Mouse (Mus musculus) neural tube, embryonic 15.5 days (tissue): ENCODE data around the gene March11. TPM values are rescaled to one million over a fixed set of nuclear protein-coding genes. Genes with fewer than 3 reads are reported as not detected.

Experiments
- ATAC-seq: fragments of 200-750 bp; cut with Nextera tagmentation; 2 replicates; pipeline ENCODE4 v1.8.0; 2017; ENCODE audit warnings: mild to moderate bottlenecking, moderate TSS enrichment, moderate library complexity; ENCODE audit not compliant: low FRiP score
- H3K27ac ChIP-seq: fragments of 300-500 bp; sonication (generic); replicated peaks from 2 replicates; pipeline ENCODE4 v1.5.1; 2015; ENCODE audit warnings: mild to moderate bottlenecking, inconsistent platforms
- H3K27me3 ChIP-seq: fragments of 300-500 bp; sonication (generic); replicated peaks from 2 replicates; pipeline ENCODE4 v1.6.1; 2015; ENCODE audit warnings: inconsistent platforms
- H3K36me3 ChIP-seq: fragments of 300-500 bp; sonication (generic); 2 replicates; pipeline ENCODE4 v1.6.1; 2015; ENCODE audit warnings: inconsistent platforms
- H3K4me1 ChIP-seq: fragments of 300-500 bp; sonication (generic); 2 replicates; pipeline ENCODE4 v1.6.1; 2015; ENCODE audit warnings: inconsistent platforms
- H3K4me2 ChIP-seq: fragments of 300-500 bp; sonication (generic); 2 replicates; pipeline ENCODE4 v1.6.1; 2015; ENCODE audit warnings: inconsistent platforms, mild to moderate bottlenecking, moderate library complexity
- H3K4me3 ChIP-seq: fragments of 300-500 bp; sonication (generic); replicated peaks from 2 replicates; pipeline ENCODE4 v1.5.1; 2015; ENCODE audit warnings: mild to moderate bottlenecking, inconsistent platforms
- H3K9ac ChIP-seq: fragments of 300-500 bp; sonication (generic); replicated peaks from 2 replicates; pipeline ENCODE4 v1.6.1; 2015; ENCODE audit warnings: mild to moderate bottlenecking, inconsistent platforms
- H3K9me3 ChIP-seq: fragments of 300-500 bp; sonication (generic); replicated peaks from 2 replicates; pipeline ENCODE4 v1.6.1; 2016; ENCODE audit warnings: inconsistent platforms
- WGBS: fragments of 180-500 bp; shearing (Covaris S2); methylation state at CpG from one replicate; pipeline ENCODE4 v1.1.7; 2015; ENCODE audit warnings: mixed read lengths; 5-methylcytosine and 5-hydroxymethylcytosine counted together
- polyA plus RNA-seq: library from polyadenylated mRNA; unstranded; fragments of >200 nt; fragmentation: Nextera tagmentation; extraction: Ambion mirVana; gene quantifications from 2 replicates; pipeline ENCODE4 v1.2.1, GENCODE M21; 2015

The March11 gene
- polyA plus RNA-seq, 1 experiment from 2014 or later = 12.9 TPM

DNA sequence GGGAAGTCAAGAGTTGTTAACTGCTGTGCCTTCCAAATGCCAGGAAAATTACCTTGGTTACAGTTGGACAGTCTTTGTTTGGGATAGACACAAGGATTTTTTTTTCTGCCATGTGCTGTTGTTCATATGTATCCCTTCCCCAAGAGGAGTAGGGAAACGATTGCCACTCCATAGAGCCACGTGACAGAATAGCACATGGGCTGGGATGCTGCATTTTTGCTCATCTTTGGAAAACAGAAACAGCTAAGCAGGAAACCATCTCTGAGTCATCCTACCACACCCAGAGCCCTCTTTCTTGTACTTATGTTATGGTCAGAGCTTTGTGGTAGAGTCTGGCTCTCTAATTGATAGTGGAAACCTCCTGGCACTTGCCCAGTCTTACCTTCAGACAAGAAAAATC is 65.4 kb downstream of the March11 start:
- Histone ChIP-seq H3K27ac (no peak overlapping the region), H3K4me1 (no peaks in the 10 kb centered on the region), H3K4me2 (no peak overlapping the region), H3K4me3 (no peak overlapping the region), H3K9ac (no peak overlapping the region), H3K27me3 (no peaks in the 10 kb centered on the region), H3K9me3 (no peaks in the 10 kb centered on the region), H3K36me3 (no peaks in the 10 kb centered on the region)
- WGBS = 61% methylated on average over 2 of the region's 2 CpGs
- no peak for ATAC-seq

DNA sequence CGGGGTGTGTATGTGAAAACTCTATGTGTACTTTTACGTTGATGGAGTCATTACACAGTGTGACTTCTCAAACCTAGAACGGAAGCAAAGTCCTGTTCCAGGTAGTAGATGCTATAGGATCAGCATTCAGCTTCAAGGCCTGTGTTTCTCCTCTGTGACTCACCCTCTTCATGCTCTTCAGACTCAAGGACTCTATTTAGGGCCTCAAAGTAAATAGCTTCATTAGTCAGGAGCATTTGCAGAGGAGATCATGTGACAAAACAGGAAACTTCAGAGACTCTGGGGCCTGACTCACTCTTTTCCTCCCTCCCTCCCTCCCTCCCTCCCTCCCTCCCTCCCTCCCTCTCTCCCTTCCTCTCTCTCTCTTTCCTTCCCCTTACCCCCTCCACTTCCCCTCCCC is 66.1 kb downstream of the March11 start:
- Histone ChIP-seq H3K4me3 (no peak overlapping the region), H3K27ac (no peak overlapping the region), H3K4me2 (no peak overlapping the region), H3K4me1 (no peaks in the 10 kb centered on the region), H3K9me3 (no peaks in the 10 kb centered on the region), H3K9ac (no peak overlapping the region), H3K36me3 (no peaks in the 10 kb centered on the region), H3K27me3 (no peaks in the 10 kb centered on the region)
- WGBS = 86% methylated on average over 3 of the region's 3 CpGs
- no peak for ATAC-seq

DNA sequence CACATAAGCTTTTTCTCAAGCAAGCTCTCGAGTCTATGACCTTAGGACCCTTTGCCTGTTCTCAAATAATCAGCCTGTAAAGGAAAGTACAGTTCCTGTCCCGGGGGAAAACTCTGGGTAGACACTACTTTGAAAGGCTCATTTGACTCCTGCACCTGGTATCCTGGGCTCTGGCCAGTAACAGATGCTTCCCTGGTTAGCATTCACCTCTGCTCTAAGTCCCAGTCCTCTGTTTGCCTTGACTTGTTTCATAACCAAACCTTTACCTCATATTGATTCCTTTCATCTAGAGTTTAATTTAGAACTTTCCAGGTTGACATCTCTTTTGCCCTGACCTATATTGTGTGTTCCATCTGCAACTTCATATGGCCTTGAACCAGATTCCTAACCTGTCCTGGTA is 68.5 kb downstream of the March11 start:
- 72% methylated on average over 2 of the region's 2 CpGs for WGBS
- Histone ChIP-seq H3K4me2 (no peak overlapping the region), H3K4me3 (no peak overlapping the region), H3K9me3 (no peaks in the 10 kb centered on the region), H3K27me3 (no peaks in the 10 kb centered on the region), H3K36me3 (no peaks in the 10 kb centered on the region), H3K27ac (no peak overlapping the region), H3K4me1 (no peaks in the 10 kb centered on the region), H3K9ac (no peak overlapping the region)
- no peak for ATAC-seq

GRCm38 (mm10) chr15:26378879-26379278 is 70.0 kb downstream of the March11 start:
- Histone ChIP-seq H3K36me3 (no peaks in the 10 kb centered on the region), H3K9ac (no peak overlapping the region), H3K27ac (no peak overlapping the region), H3K27me3 (no peaks in the 10 kb centered on the region), H3K4me1 (no peaks in the 10 kb centered on the region), H3K4me3 (no peak overlapping the region), H3K4me2 (no peak overlapping the region), H3K9me3 (no peaks in the 10 kb centered on the region)
- ATAC-seq = no peak
- 91% methylated on average over 4 of the region's 4 CpGs for WGBS

GRCm38 (mm10) chr15:26379831-26380230 is 71.0 kb downstream of the March11 start:
- H3K9ac ChIP-seq = no peak overlapping the region
- WGBS = 77% methylated on average over 3 of the region's 3 CpGs
- H3K4me2 ChIP-seq = no peak overlapping the region
- no peaks in the 10 kb centered on the region for H3K9me3 ChIP-seq
- H3K27me3 ChIP-seq = no peaks in the 10 kb centered on the region
- no peaks in the 10 kb centered on the region for H3K4me1 ChIP-seq
- H3K4me3 ChIP-seq = no peak overlapping the region
- H3K27ac ChIP-seq = no peak overlapping the region
- ATAC-seq = no peak
- H3K36me3 ChIP-seq = no peaks in the 10 kb centered on the region

GRCm38 (mm10) chr15:26380844-26381243 is 72.0 kb downstream of the March11 start:
- 86% methylated on average over 1 of the region's 1 CpGs for WGBS

GRCm38 (mm10) chr15:26390001-26390400 is 81.2 kb downstream of the March11 start:
- Histone ChIP-seq H3K9ac (no peak overlapping the region), H3K4me3 (no peak overlapping the region), H3K4me2 (no peak overlapping the region), H3K27ac (no peak overlapping the region), H3K36me3 (no peaks in the 10 kb centered on the region), H3K9me3 (no peaks in the 10 kb centered on the region), H3K27me3 (no peaks in the 10 kb centered on the region), H3K4me1 (no peaks in the 10 kb centered on the region)
- no peak for ATAC-seq
- 65% methylated on average over 9 of the region's 9 CpGs for WGBS

More at GRCm38 (mm10) chr15:26380844-26381243, 72.0 kb downstream of the March11 start:
- no peak for ATAC-seq
- no peak overlapping the region for H3K4me3 ChIP-seq
- no peaks in the 10 kb centered on the region for H3K4me1 ChIP-seq
- no peaks in the 10 kb centered on the region for H3K27me3 ChIP-seq
- H3K9ac ChIP-seq = no peak overlapping the region
- H3K9me3 ChIP-seq = no peaks in the 10 kb centered on the region
- H3K27ac ChIP-seq = no peak overlapping the region
- no peaks in the 10 kb centered on the region for H3K36me3 ChIP-seq
- no peak overlapping the region for H3K4me2 ChIP-seq

DNA sequence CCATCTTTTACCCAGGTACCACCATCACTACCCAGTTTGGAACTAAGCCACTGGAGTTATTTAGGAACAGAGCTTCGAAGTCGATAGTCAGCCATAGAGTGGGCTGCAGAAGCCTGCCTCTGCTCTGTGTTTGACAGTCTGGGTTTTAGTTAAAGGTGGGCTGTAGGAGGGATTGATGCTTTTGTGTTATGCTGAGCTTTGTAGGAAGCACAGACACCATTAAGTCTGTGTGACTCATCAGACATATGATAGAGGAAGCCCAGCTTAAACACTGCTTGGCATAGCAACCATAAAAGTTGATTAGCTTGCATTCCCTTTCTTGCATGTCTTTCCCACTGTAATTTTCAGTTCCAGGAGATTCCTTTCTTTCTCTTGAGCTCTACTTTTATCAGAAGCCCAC is 87.7 kb downstream of the March11 start:
- no peaks in the 10 kb centered on the region for H3K27me3 ChIP-seq
- H3K4me2 ChIP-seq = no peak overlapping the region
- no peak for ATAC-seq
- WGBS = 91% methylated on average over 2 of the region's 2 CpGs
- H3K9me3 ChIP-seq = no peaks in the 10 kb centered on the region
- no peak overlapping the region for H3K27ac ChIP-seq
- H3K4me3 ChIP-seq = no peak overlapping the region
- no peaks in the 10 kb centered on the region for H3K4me1 ChIP-seq
- no peaks in the 10 kb centered on the region for H3K36me3 ChIP-seq
- H3K9ac ChIP-seq = no peak overlapping the region

- 90% methylated on average over 3 of the region's 3 CpGs for WGBS
- Histone ChIP-seq H3K4me1 (no peaks in the 10 kb centered on the region), H3K27me3 (no peaks in the 10 kb centered on the region)
These were observed 116.4 kb downstream of the March11 start for GRCm38 (mm10) chr15:26425284-26425683.

GRCm38 (mm10) chr15:26426231-26426630 is 117.4 kb downstream of the March11 start:
- no peaks in the 10 kb centered on the region for H3K4me1 ChIP-seq
- no peaks in the 10 kb centered on the region for H3K36me3 ChIP-seq
- no peaks in the 10 kb centered on the region for H3K9me3 ChIP-seq
- H3K27ac ChIP-seq = no peak overlapping the region
- no peak overlapping the region for H3K4me2 ChIP-seq
- no peak overlapping the region for H3K4me3 ChIP-seq
- no peak overlapping the region for H3K9ac ChIP-seq
- H3K27me3 ChIP-seq = no peaks in the 10 kb centered on the region
- ATAC-seq = no peak

More at GRCm38 (mm10) chr15:26425284-26425683, 116.4 kb downstream of the March11 start:
- Histone ChIP-seq H3K4me2 (no peak overlapping the region), H3K27ac (no peak overlapping the region), H3K9ac (no peak overlapping the region), H3K9me3 (no peaks in the 10 kb centered on the region), H3K4me3 (no peak overlapping the region), H3K36me3 (no peaks in the 10 kb centered on the region)
- no peak for ATAC-seq

GRCm38 (mm10) chr15:26430565-26430964 is 121.7 kb downstream of the March11 start:
- ATAC-seq = no peak

GRCm38 (mm10) chr15:26432676-26433075 is 123.8 kb downstream of the March11 start:
- no peaks in the 10 kb centered on the region for H3K36me3 ChIP-seq

More at GRCm38 (mm10) chr15:26430565-26430964, 121.7 kb downstream of the March11 start:
- Histone ChIP-seq H3K27me3 (no peaks in the 10 kb centered on the region), H3K27ac (no peak overlapping the region), H3K4me2 (no peak overlapping the region), H3K9me3 (no peaks in the 10 kb centered on the region), H3K36me3 (no peaks in the 10 kb centered on the region), H3K9ac (no peak overlapping the region), H3K4me3 (no peak overlapping the region), H3K4me1 (no peaks in the 10 kb centered on the region)
- WGBS = 87% methylated on average over 2 of the region's 2 CpGs

GRCm38 (mm10) chr15:26435725-26436124 is 126.9 kb downstream of the March11 start:
- Histone ChIP-seq H3K4me1 (no peaks in the 10 kb centered on the region), H3K9me3 (no peaks in the 10 kb centered on the region), H3K4me3 (no peak overlapping the region), H3K36me3 (no peaks in the 10 kb centered on the region), H3K4me2 (no peak overlapping the region), H3K27ac (no peak overlapping the region), H3K27me3 (no peaks in the 10 kb centered on the region), H3K9ac (no peak overlapping the region)
- ATAC-seq = no peak
- WGBS = 86% methylated on average over 7 of the region's 7 CpGs

More at GRCm38 (mm10) chr15:26432676-26433075, 123.8 kb downstream of the March11 start:
- Histone ChIP-seq H3K4me1 (no peaks in the 10 kb centered on the region), H3K4me3 (no peak overlapping the region), H3K9me3 (no peaks in the 10 kb centered on the region), H3K4me2 (no peak overlapping the region), H3K27me3 (no peaks in the 10 kb centered on the region), H3K9ac (no peak overlapping the region), H3K27ac (no peak overlapping the region)
- no peak for ATAC-seq
- 76% methylated on average over 2 of the region's 2 CpGs for WGBS
